Mouse (Mus musculus) heart, adult 2 months (tissue): ENCODE measurements at regions not wholly inside any gene's neighbourhood (a gene's known extent, or its start where the extent isn't known, plus 50 kb on each side); places are given as distances from the start of the nearest gene placed in this dataset.

Experiments
- CTCF ChIP-seq: fragments of 200-600 bp; IDR thresholded peaks from 2 replicates; pipeline ENCODE4 v1.8.1; 2022; ENCODE audit warnings: antibody characterized with exemption, mild to moderate bottlenecking, moderate library complexity
- EP300 ChIP-seq: fragments of 200-500 bp; IDR thresholded peaks from 2 replicates; pipeline ENCODE4 v1.6.1; 2011; ENCODE audit warnings: low read depth, low read length, control low read depth; ENCODE audit not compliant: insufficient read depth

GRCm38 (mm10) chr1:129208406-129208805 lies 64.7 kb upstream of the Thsd7b start:
- TF ChIP-seq CTCF (no peak), EP300 (no peak)
